Mouse (Mus musculus) embryonic facial prominence, embryonic 12.5 days (tissue): ENCODE data around the gene Mpv17. TPM values are rescaled to one million over a fixed set of nuclear protein-coding genes. Genes with fewer than 3 reads are reported as not detected.

Source experiments
- ATAC-seq: fragments of 200-750 bp; cut with Nextera tagmentation; 2 replicates; pipeline ENCODE4 v1.8.0; 2017; ENCODE audit not compliant: insufficient number of reproducible peaks, insufficient read depth, low FRiP score, low TSS enrichment
- H3K27ac ChIP-seq: fragments of 300-500 bp; sonication (generic); 2 replicates; pipeline ENCODE4 v1.5.1; 2016; ENCODE audit warnings: mild to moderate bottlenecking
- H3K27me3 ChIP-seq: fragments of 300-500 bp; sonication (generic); 2 replicates; pipeline ENCODE4 v1.6.1; 2016; ENCODE audit warnings: mild to moderate bottlenecking, moderate library complexity
- H3K36me3 ChIP-seq: fragments of 300-500 bp; sonication (generic); 2 replicates; pipeline ENCODE4 v1.6.1; 2016; ENCODE audit warnings: mild to moderate bottlenecking
- H3K4me1 ChIP-seq: fragments of 300-500 bp; sonication (generic); 2 replicates; pipeline ENCODE4 v1.6.1; 2016
- H3K4me2 ChIP-seq: fragments of 300-500 bp; sonication (generic); replicated peaks from 2 replicates; pipeline ENCODE4 v1.6.1; 2016; ENCODE audit warnings: mild to moderate bottlenecking, moderate library complexity
- H3K4me3 ChIP-seq: fragments of 300-500 bp; sonication (generic); 2 replicates; pipeline ENCODE4 v1.5.1; 2016; ENCODE audit warnings: mild to moderate bottlenecking
- H3K9ac ChIP-seq: fragments of 300-500 bp; sonication (generic); 2 replicates; pipeline ENCODE4 v1.6.1; 2016; ENCODE audit warnings: mild to moderate bottlenecking, moderate library complexity
- H3K9me3 ChIP-seq: fragments of 300-500 bp; sonication (generic); 2 replicates; pipeline ENCODE4 v1.6.1; 2016; ENCODE audit warnings: mild to moderate bottlenecking, moderate library complexity
- WGBS: fragments of 180-500 bp; shearing (Covaris S2); methylation state at CpG from one replicate; pipeline ENCODE4 v1.1.7; 2016; 5-methylcytosine and 5-hydroxymethylcytosine counted together
- polyA plus RNA-seq: library from polyadenylated mRNA; unstranded; fragments of >200 nt; fragmentation: Nextera tagmentation; extraction: Ambion mirVana; gene quantifications from 2 replicates; pipeline ENCODE4 v1.2.1, GENCODE M21; 2016

Mpv17 gene
- polyA plus RNA-seq, 1 experiment from 2014 or later, result 64.8 TPM

GRCm38 (mm10) chr5:31179766-31180630, 25.9 kb upstream of the Mpv17 start, which contains the start of the genes Gm29609 and Gtf3c2:
TSS of gene Gm29609 (minus strand) at chr5:31179911.
TSS of gene Gtf3c2 (minus strand) at chr5:31180144.
- H3K9me3 ChIP-seq, result no peaks in the 10 kb centered on the region
- H3K36me3 ChIP-seq, result peaks cover 2% of the 10 kb centered on the region; the same call in 1 of the 2 replicates
- ATAC-seq, result peak; percentile 96
- peak within 1 kb of the TSS; percentile 96 for H3K4me2 ChIP-seq
- WGBS, result under 1% methylated on average over 59 of the region's 59 CpGs
- peak within 1 kb of the TSS; percentile 97 for H3K27ac ChIP-seq
- H3K4me1 ChIP-seq, result peaks cover 10% of the 10 kb centered on the region; the same call in 1 of the 2 replicates
- peak within 1 kb of the TSS; percentile 69 for H3K9ac ChIP-seq
- peak within 1 kb of the TSS; percentile 84 for H3K4me3 ChIP-seq
- no peaks in the 10 kb centered on the region for H3K27me3 ChIP-seq

- ATAC-seq, result peak; percentile 61
- under 1% methylated on average over 25 of the region's 25 CpGs for WGBS
These were observed 25.3 kb upstream of the Mpv17 start for GRCm38 (mm10) chr5:31179301-31179765.

GRCm38 (mm10) chr5:31168630-31169029, 14.6 kb upstream of the Mpv17 start:
- H3K9me3 ChIP-seq, result no peaks in the 10 kb centered on the region
- 93% methylated on average over 4 of the region's 4 CpGs for WGBS
- no peaks in the 10 kb centered on the region for H3K4me1 ChIP-seq
- peaks cover 84% of the 10 kb centered on the region for H3K36me3 ChIP-seq
- no peak overlapping the region for H3K4me2 ChIP-seq
- no peak overlapping the region for H3K27ac ChIP-seq
- no peak overlapping the region for H3K9ac ChIP-seq
- ATAC-seq, result no peak
- H3K4me3 ChIP-seq, result no peak overlapping the region
- H3K27me3 ChIP-seq, result no peaks in the 10 kb centered on the region

More at GRCm38 (mm10) chr5:31179301-31179765, 25.3 kb upstream of the Mpv17 start:
- peak overlapping the region; percentile 96 for H3K4me2 ChIP-seq
- no peaks in the 10 kb centered on the region for H3K9me3 ChIP-seq
- peak overlapping the region; percentile 69 for H3K9ac ChIP-seq
- H3K4me3 ChIP-seq, result peak overlapping the region; percentile 84
- peak overlapping the region; percentile 97 for H3K27ac ChIP-seq
- peaks cover 9% of the 10 kb centered on the region for H3K36me3 ChIP-seq
- peaks cover 10% of the 10 kb centered on the region; the same call in 1 of the 2 replicates for H3K4me1 ChIP-seq
- H3K27me3 ChIP-seq, result no peaks in the 10 kb centered on the region

- Histone ChIP-seq H3K4me1 (no peaks in the 10 kb centered on the region), H3K36me3 (peaks cover 83% of the 10 kb centered on the region), H3K27ac (no peak overlapping the region), H3K9me3 (no peaks in the 10 kb centered on the region), H3K4me3 (no peak overlapping the region), H3K27me3 (no peaks in the 10 kb centered on the region), H3K4me2 (no peak overlapping the region), H3K9ac (no peak overlapping the region)
- no peak for ATAC-seq
- 91% methylated on average over 1 of the region's 1 CpGs for WGBS
These were observed 10.8 kb upstream of the Mpv17 start for GRCm38 (mm10) chr5:31164878-31165277.

- Histone ChIP-seq H3K9ac (no peak overlapping the region), H3K4me1 (no peaks in the 10 kb centered on the region), H3K27ac (no peak overlapping the region), H3K36me3 (peaks cover 83% of the 10 kb centered on the region), H3K27me3 (no peaks in the 10 kb centered on the region), H3K4me2 (no peak overlapping the region), H3K4me3 (no peak overlapping the region), H3K9me3 (no peaks in the 10 kb centered on the region)
- no peak for ATAC-seq
These were observed 8.4 kb upstream of the Mpv17 start for GRCm38 (mm10) chr5:31162462-31162861.

GRCm38 (mm10) chr5:31153516-31154151, 417 bp downstream of the Mpv17 start:
- Histone ChIP-seq H3K9ac (peak overlapping the region; percentile 59), H3K4me3 (peak overlapping the region; percentile 54), H3K4me2 (peak overlapping the region; percentile 85), H3K27me3 (no peaks in the 10 kb centered on the region), H3K36me3 (peaks cover 40% of the 10 kb centered on the region), H3K27ac (peak overlapping the region; percentile 79; the same call in 1 of the 2 replicates), H3K4me1 (peaks cover 10% of the 10 kb centered on the region), H3K9me3 (no peaks in the 10 kb centered on the region)
- 38% methylated on average over 6 of the region's 6 CpGs for WGBS
- no peak for ATAC-seq

GRCm38 (mm10) chr5:31151746-31152145, 2.3 kb downstream of the Mpv17 start:
- no peak for ATAC-seq
- 87% methylated on average over 3 of the region's 3 CpGs for WGBS
- Histone ChIP-seq H3K9ac (no peak overlapping the region), H3K4me1 (peaks cover 10% of the 10 kb centered on the region), H3K4me3 (no peak overlapping the region), H3K27ac (no peak overlapping the region), H3K4me2 (no peak overlapping the region), H3K9me3 (no peaks in the 10 kb centered on the region), H3K27me3 (no peaks in the 10 kb centered on the region), H3K36me3 (peaks cover 34% of the 10 kb centered on the region)

- no peaks in the 10 kb centered on the region for H3K27me3 ChIP-seq
- H3K9me3 ChIP-seq, result no peaks in the 10 kb centered on the region
- WGBS, result 89% methylated on average over 4 of the region's 4 CpGs
- peaks cover 38% of the 10 kb centered on the region; the same call in 1 of the 2 replicates for H3K36me3 ChIP-seq
- H3K4me2 ChIP-seq, result no peak overlapping the region
- H3K4me3 ChIP-seq, result no peak overlapping the region
- no peak for ATAC-seq
- H3K4me1 ChIP-seq, result peaks cover 9% of the 10 kb centered on the region
- H3K9ac ChIP-seq, result no peak overlapping the region
- H3K27ac ChIP-seq, result no peak overlapping the region
These were observed 4.3 kb downstream of the Mpv17 start for GRCm38 (mm10) chr5:31149781-31150180.

GRCm38 (mm10) chr5:31138968-31139425, 15.1 kb downstream of the Mpv17 start:
- 10% methylated on average over 9 of the region's 9 CpGs for WGBS
- no peaks in the 10 kb centered on the region for H3K9me3 ChIP-seq
- H3K4me3 ChIP-seq, result peak overlapping the region; percentile 17; the same call in 1 of the 2 replicates
- H3K36me3 ChIP-seq, result peaks cover 10% of the 10 kb centered on the region
- peak overlapping the region; percentile 29; the same call in 1 of the 2 replicates for H3K4me2 ChIP-seq
- H3K4me1 ChIP-seq, result peaks cover 16% of the 10 kb centered on the region
- H3K27me3 ChIP-seq, result peaks cover 62% of the 10 kb centered on the region
- no peak overlapping the region for H3K27ac ChIP-seq
- no peak overlapping the region for H3K9ac ChIP-seq
- ATAC-seq, result no peak

GRCm38 (mm10) chr5:31138241-31138967, 15.6 kb downstream of the Mpv17 start, which contains the start of gene Ucn:
TSS of gene Ucn (minus strand) at chr5:31138829.
- Histone ChIP-seq H3K4me1 (peaks cover 16% of the 10 kb centered on the region), H3K4me2 (peak within 1 kb of the TSS; percentile 29), H3K9ac (no peak within 1 kb of the TSS), H3K4me3 (peak within 1 kb of the TSS; percentile 17), H3K36me3 (peaks cover 7% of the 10 kb centered on the region), H3K9me3 (no peaks in the 10 kb centered on the region), H3K27ac (no peak within 1 kb of the TSS), H3K27me3 (peaks cover 65% of the 10 kb centered on the region)
- 2% methylated on average over 52 of the region's 52 CpGs for WGBS
- no peak for ATAC-seq

GRCm38 (mm10) chr5:31137658-31138057, 16.4 kb downstream of the Mpv17 start:
- peaks cover 5% of the 10 kb centered on the region for H3K36me3 ChIP-seq
- no peaks in the 10 kb centered on the region for H3K9me3 ChIP-seq
- H3K27ac ChIP-seq, result no peak overlapping the region
- no peak overlapping the region for H3K9ac ChIP-seq
- H3K4me3 ChIP-seq, result peak overlapping the region; percentile 17; the same call in 1 of the 2 replicates
- H3K4me1 ChIP-seq, result peaks cover 16% of the 10 kb centered on the region
- peaks cover 65% of the 10 kb centered on the region for H3K27me3 ChIP-seq
- 1% methylated on average over 13 of the region's 13 CpGs for WGBS
- no peak for ATAC-seq
- peak overlapping the region; percentile 29 for H3K4me2 ChIP-seq
